Mouse (Mus musculus): ENCODE measurements around the gene Cpne4.

- TF ChIP-seq GATA1 (IDR thresholded peaks at IDR 0.05; ENCODE audit: borderline replicate concordance, low read length) (no peak), FLI1 (IDR thresholded peaks at IDR 0.05; ENCODE audit: low read length) (no peak)
Measured at GRCm38 (mm10) chr9:104565815-104566214, 18.7 kb downstream of the Cpne4 start.

All from megakaryocyte, embryonic 14.5 days (primary cell).